Mouse (Mus musculus): Measurements from ENCODE around the gene Hist2h3b. TPM values are rescaled to one million over a fixed set of nuclear protein-coding genes. Genes with fewer than 3 reads are reported as not detected.
"Not testable (repeated sequence)": the region's sequence is repeated elsewhere in the genome, so short reads cannot be mapped to it uniquely, and the experiment has no call there.

Hist2h3b gene
- polyA plus RNA-seq, 1 experiment from 2014 or later = 97.1 TPM

DNA sequence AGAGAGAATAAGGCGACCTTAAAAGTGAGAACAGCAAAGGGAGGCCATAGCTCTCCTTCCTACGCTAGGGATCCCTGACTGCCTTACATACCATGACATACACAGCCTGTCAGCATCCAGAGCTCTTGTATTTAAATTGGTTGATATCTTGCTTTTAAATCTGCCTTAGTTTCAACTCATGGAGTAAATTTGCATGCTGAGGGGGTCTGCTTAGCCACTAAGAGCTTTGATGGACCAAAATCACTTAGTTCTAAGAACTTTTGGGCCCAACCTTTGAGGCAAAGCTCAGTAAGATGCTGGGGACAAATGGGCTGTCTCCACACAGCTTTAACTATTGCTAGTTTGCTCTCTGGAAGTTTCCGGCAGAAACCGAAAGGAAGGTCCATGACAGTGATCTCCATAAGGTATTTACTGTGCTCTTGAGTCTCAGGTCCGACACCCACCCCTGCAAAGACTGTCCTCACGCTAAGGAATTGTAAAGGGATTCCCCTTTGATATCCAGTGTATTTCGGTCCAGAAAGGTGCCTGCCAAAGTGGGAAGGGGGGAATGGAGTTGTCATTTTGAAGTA lies 31.0 kb upstream of the Hist2h3b start:
- peak overlapping the region; percentile 83 for H3K27ac ChIP-seq (ENCODE audit: low read depth, low read length)
- WGBS = 27% methylated on average over 7 of the region's 7 CpGs

GRCm38 (mm10) chr3:96237904-96238511 lies 30.4 kb upstream of the Hist2h3b start:
- 1% methylated on average over 12 of the region's 12 CpGs for WGBS
- H3K4me1 ChIP-seq (ENCODE audit: control insufficient read depth, insufficient read depth, low read length) = peaks cover 12% of the 10 kb centered on the region
- DNase-seq (ENCODE audit: low spot score, missing footprints) (peak; percentile 91), ATAC-seq (ENCODE audit: low FRiP score) (no peak)
- no peaks in the 10 kb centered on the region for H3K36me3 ChIP-seq (ENCODE audit: control insufficient read depth, insufficient read depth, low read length)
- H3K4me3 ChIP-seq (ENCODE audit: low read depth, low read length) = peak overlapping the region; percentile 49
- H3K4me2 ChIP-seq = peak overlapping the region; percentile 70
- no peaks in the 10 kb centered on the region for H3K27me3 ChIP-seq (ENCODE audit: control insufficient read depth, insufficient read depth, low read length)
- H3K27ac ChIP-seq (ENCODE audit: low read depth, low read length) = peak overlapping the region; percentile 83
- no peaks in the 10 kb centered on the region for H3K9me3 ChIP-seq (ENCODE audit: control insufficient read depth, low read length)
- peak overlapping the region; percentile 91 for H3K9ac ChIP-seq (ENCODE audit: low read length)

More for the DNA sequence above, 31.0 kb upstream of the Hist2h3b start:
- Histone ChIP-seq H3K4me2 (peak overlapping the region; percentile 70), H3K4me3 (ENCODE audit: low read depth, low read length) (peak overlapping the region; percentile 49), H3K36me3 (ENCODE audit: control insufficient read depth, insufficient read depth, low read length) (no peaks in the 10 kb centered on the region), H3K9ac (ENCODE audit: low read length) (peak overlapping the region; percentile 91), H3K27me3 (ENCODE audit: control insufficient read depth, insufficient read depth, low read length) (no peaks in the 10 kb centered on the region), H3K9me3 (ENCODE audit: control insufficient read depth, low read length) (no peaks in the 10 kb centered on the region), H3K4me1 (ENCODE audit: control insufficient read depth, insufficient read depth, low read length) (peaks cover 12% of the 10 kb centered on the region)
- DNase-seq (ENCODE audit: low spot score, missing footprints) = peak; percentile 92
- ATAC-seq (ENCODE audit: low FRiP score) = no peak

GRCm38 (mm10) chr3:96238954-96239793 lies 29.3 kb upstream of the Hist2h3b start, which contains the start of gene Hist2h3c2:
Gene Hist2h3c2, minus strand, starts transcription at chr3:96239127.
- peaks cover 12% of the 10 kb centered on the region for H3K4me1 ChIP-seq (ENCODE audit: control insufficient read depth, insufficient read depth, low read length)
- not testable (repeated sequence) for DNase-seq (ENCODE audit: low spot score, missing footprints); H3K36me3 ChIP-seq (ENCODE audit: control insufficient read depth, insufficient read depth, low read length); H3K9me3 ChIP-seq (ENCODE audit: control insufficient read depth, low read length); H3K27me3 ChIP-seq (ENCODE audit: control insufficient read depth, insufficient read depth, low read length)
- 0% methylated on average over 20 of the region's 68 CpGs for WGBS
- H3K9ac ChIP-seq (ENCODE audit: low read length) = peak within 1 kb of the TSS; percentile 91
- peak within 1 kb of the TSS; percentile 83 for H3K27ac ChIP-seq (ENCODE audit: low read depth, low read length)
- peak; percentile 92 for ATAC-seq (ENCODE audit: low FRiP score)
- H3K4me3 ChIP-seq (ENCODE audit: low read depth, low read length) = peak within 1 kb of the TSS; percentile 49
- peak within 1 kb of the TSS; percentile 70 for H3K4me2 ChIP-seq

GRCm38 (mm10) chr3:96239949-96240798 lies 28.3 kb upstream of the Hist2h3b start, which contains the start of gene Hist2h2aa2:
Gene Hist2h2aa2, minus strand, starts transcription at chr3:96240276.
- H3K4me1 ChIP-seq (ENCODE audit: control insufficient read depth, insufficient read depth, low read length) = peaks cover 20% of the 10 kb centered on the region
- DNase-seq (ENCODE audit: low spot score, missing footprints) = peak; percentile 88
- WGBS = 5% methylated on average over 26 of the region's 85 CpGs
- peak within 1 kb of the TSS; percentile 58 for H3K9ac ChIP-seq (ENCODE audit: low read length)
- peak within 1 kb of the TSS; percentile 59 for H3K27ac ChIP-seq (ENCODE audit: low read depth, low read length)
- H3K4me3 ChIP-seq (ENCODE audit: low read depth, low read length) = peak within 1 kb of the TSS; percentile 28
- peak; percentile 83 for ATAC-seq (ENCODE audit: low FRiP score)
- not testable (repeated sequence) for H3K9me3 ChIP-seq (ENCODE audit: control insufficient read depth, low read length); H3K27me3 ChIP-seq (ENCODE audit: control insufficient read depth, insufficient read depth, low read length); H3K36me3 ChIP-seq (ENCODE audit: control insufficient read depth, insufficient read depth, low read length)
- peak within 1 kb of the TSS; percentile 10; the same call in 1 of the 2 replicates for H3K4me2 ChIP-seq

DNA sequence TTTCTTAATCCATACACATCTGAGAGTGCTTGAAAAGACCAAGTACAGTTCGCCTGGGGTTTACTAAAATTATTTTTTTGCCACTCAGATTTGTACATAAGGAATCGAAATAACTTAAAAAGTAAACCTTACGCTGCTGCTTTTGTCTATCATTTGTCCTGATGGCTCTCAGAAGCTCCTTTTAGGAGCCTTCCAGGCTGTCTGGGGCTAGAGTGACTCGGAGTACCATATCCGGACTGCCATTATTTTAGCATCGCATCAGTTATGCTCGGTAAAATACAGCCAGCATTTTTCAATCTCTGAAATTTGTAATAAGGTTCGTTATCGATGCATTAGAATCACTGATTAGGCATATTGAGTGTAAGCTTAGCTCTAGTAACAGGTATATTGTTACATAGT lies 27.7 kb upstream of the Hist2h3b start:
- Histone ChIP-seq H3K4me1 (ENCODE audit: control insufficient read depth, insufficient read depth, low read length) (peaks cover 20% of the 10 kb centered on the region), H3K27ac (ENCODE audit: low read depth, low read length) (peak overlapping the region; percentile 32), H3K4me3 (ENCODE audit: low read depth, low read length) (no peak overlapping the region), H3K27me3 (ENCODE audit: control insufficient read depth, insufficient read depth, low read length) (no peaks in the 10 kb centered on the region), H3K36me3 (ENCODE audit: control insufficient read depth, insufficient read depth, low read length) (no peaks in the 10 kb centered on the region), H3K4me2 (peak overlapping the region; percentile 10; the same call in 1 of the 2 replicates), H3K9me3 (ENCODE audit: control insufficient read depth, low read length) (no peaks in the 10 kb centered on the region), H3K9ac (ENCODE audit: low read length) (peak overlapping the region; percentile 58)
- no peak for ATAC-seq (ENCODE audit: low FRiP score)
- 78% methylated on average over 9 of the region's 9 CpGs for WGBS
- DNase-seq (ENCODE audit: low spot score, missing footprints) = no peak

DNA sequence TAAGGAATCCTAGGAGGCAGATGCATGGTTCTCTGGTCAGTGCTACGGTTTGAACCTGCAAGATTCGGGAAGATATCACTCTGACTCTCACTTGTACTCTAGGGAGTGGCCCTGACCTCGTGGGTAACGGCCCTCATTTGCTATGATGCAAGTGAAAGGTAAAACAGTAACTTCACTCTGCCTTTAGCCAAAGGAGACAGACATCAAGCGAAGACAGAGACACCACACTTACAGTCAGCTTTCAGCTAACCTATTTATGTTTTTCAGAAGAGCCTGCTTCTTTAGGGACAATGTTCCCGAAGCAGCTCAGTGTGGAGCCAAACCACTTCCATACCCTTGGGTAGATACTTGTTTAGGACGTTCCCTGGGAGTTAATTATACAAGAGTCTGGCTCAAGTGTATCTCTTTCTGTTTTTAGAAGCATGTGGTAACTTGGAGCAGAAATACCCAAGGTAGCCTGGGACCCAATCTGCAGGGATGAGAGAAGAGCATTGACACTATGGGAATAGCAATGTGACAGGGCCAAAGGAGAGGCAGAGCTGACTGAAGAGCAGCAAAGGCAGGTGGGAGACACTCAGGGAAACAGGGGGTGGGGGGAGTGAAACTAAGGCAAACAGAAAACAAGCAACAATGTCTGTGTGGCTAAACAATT lies 24.4 kb upstream of the Hist2h3b start:
- WGBS = 82% methylated on average over 7 of the region's 7 CpGs

DNA sequence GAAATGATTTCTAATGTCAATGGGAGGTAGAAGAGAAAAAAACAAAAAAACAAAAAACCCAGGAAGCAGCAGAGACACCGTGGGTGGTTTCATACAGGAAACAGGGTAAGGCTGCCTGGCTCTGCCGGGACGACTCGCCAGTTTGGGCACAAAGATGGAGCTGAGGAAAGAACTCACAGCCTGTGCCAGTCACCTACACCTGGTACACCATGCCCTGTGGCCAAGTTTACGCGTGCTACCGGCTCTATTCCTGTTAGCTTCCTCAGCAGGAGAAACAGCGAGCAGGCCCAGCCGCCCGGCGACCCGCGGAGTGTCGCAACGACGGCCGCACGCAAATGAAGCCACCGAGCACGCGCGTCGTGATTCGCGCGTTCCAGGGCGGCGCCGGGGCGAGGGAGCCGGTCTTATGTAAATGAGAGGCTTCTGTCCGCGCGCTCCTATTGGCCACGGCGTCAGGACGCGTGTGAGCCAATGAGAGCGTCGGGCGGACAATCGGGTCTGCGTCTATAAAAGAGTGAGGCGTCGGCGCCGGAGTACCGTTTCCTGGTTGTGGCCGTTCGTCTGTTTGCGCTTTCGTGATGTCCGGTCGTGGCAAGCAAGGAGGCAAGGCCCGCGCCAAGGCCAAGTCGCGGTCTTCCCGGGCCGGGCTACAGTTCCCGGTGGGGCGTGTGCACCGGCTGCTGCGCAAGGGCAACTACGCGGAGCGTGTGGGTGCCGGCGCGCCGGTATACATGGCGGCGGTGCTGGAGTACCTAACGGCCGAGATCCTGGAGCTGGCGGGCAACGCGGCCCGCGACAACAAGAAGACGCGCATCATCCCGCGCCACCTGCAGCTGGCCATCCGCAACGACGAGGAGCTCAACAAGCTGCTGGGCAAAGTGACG lies 23.2 kb upstream of the Hist2h3b start, which contains the start of gene Hist2h2aa1:
Gene Hist2h2aa1, plus strand, starts transcription at position 495 of the 884 bp plus-strand sequence.
- H3K4me1 ChIP-seq (ENCODE audit: control insufficient read depth, insufficient read depth, low read length) = peaks cover 19% of the 10 kb centered on the region
- under 1% methylated on average over 32 of the region's 88 CpGs for WGBS
- DNase-seq (ENCODE audit: low spot score, missing footprints) = peak; percentile 96

More for the DNA sequence above, 24.4 kb upstream of the Hist2h3b start:
- Histone ChIP-seq H3K9me3 (ENCODE audit: control insufficient read depth, low read length) (no peaks in the 10 kb centered on the region), H3K9ac (ENCODE audit: low read length) (peak overlapping the region; percentile 80; the same call in 1 of the 2 replicates), H3K27me3 (ENCODE audit: control insufficient read depth, insufficient read depth, low read length) (no peaks in the 10 kb centered on the region), H3K4me3 (ENCODE audit: low read depth, low read length) (0 out of 2 replicates have a peak overlapping the region, but pooled peaks have one; percentile 7), H3K36me3 (ENCODE audit: control insufficient read depth, insufficient read depth, low read length) (no peaks in the 10 kb centered on the region), H3K27ac (ENCODE audit: low read depth, low read length) (peak overlapping the region; percentile 94), H3K4me2 (peak overlapping the region; percentile 60; the same call in 1 of the 2 replicates), H3K4me1 (ENCODE audit: control insufficient read depth, insufficient read depth, low read length) (peaks cover 19% of the 10 kb centered on the region)
- ATAC-seq (ENCODE audit: low FRiP score) = no peak
- no peak for DNase-seq (ENCODE audit: low spot score, missing footprints)

More for the DNA sequence above, 23.2 kb upstream of the Hist2h3b start, which contains the start of gene Hist2h2aa1:
- Histone ChIP-seq H3K27ac (ENCODE audit: low read depth, low read length) (peak within 1 kb of the TSS; percentile 94), H3K4me3 (ENCODE audit: low read depth, low read length) (peak within 1 kb of the TSS; percentile 43), H3K4me2 (peak within 1 kb of the TSS; percentile 60), H3K9ac (ENCODE audit: low read length) (peak within 1 kb of the TSS; percentile 80)
- ATAC-seq (ENCODE audit: low FRiP score) = peak; percentile 86
- H3K27me3 ChIP-seq (ENCODE audit: control insufficient read depth, insufficient read depth, low read length); H3K36me3 ChIP-seq (ENCODE audit: control insufficient read depth, insufficient read depth, low read length); H3K9me3 ChIP-seq (ENCODE audit: control insufficient read depth, low read length): not testable (repeated sequence)
